Mouse (Mus musculus) natural killer cell, adult 2 months (primary cell): ENCODE data around the gene Doc2a.
A peak's percentile ranks its signal among the peaks of the same experiment; 100 is the strongest.

Source experiments
- DNase-seq, 2 experiments: peaks; one replicate each; pipeline ENCODE4 v3.0.0; 2022; ENCODE audit warnings: low spot score in 2 of 2

The Doc2a gene

GRCm38 (mm10) chr7:126823202-126823711 is 24.0 kb upstream of the Doc2a start:
- DNase-seq: no peak

GRCm38 (mm10) chr7:126823940-126824339 is 23.3 kb upstream of the Doc2a start:
- DNase-seq: no peak

- no peak for DNase-seq
Observed at GRCm38 (mm10) chr7:126825403-126825802, 21.8 kb upstream of the Doc2a start.

- DNase-seq: no peak
Observed at GRCm38 (mm10) chr7:126825952-126826351, 21.3 kb upstream of the Doc2a start.

GRCm38 (mm10) chr7:126831539-126831938 is 15.7 kb upstream of the Doc2a start, which contains the start of gene 4930451I11Rik:
TSS of gene 4930451I11Rik (minus strand) at chr7:126831639.
- DNase-seq: no peak

- DNase-seq: peak; percentile 61 to 80
Observed at GRCm38 (mm10) chr7:126832036-126832598, 15.1 kb upstream of the Doc2a start.

GRCm38 (mm10) chr7:126833294-126833693 is 13.9 kb upstream of the Doc2a start:
- no peak for DNase-seq

GRCm38 (mm10) chr7:126843276-126843675 is 3.9 kb upstream of the Doc2a start:
- DNase-seq: no peak

- no peak for DNase-seq
Observed at GRCm38 (mm10) chr7:126845516-126845915, 1.7 kb upstream of the Doc2a start.

GRCm38 (mm10) chr7:126847421-126848398 is 494 bp downstream of the Doc2a start:
- DNase-seq: no peak

- no peak for DNase-seq
Observed at GRCm38 (mm10) chr7:126848794-126849193, 1.6 kb downstream of the Doc2a start.

GRCm38 (mm10) chr7:126850161-126850560 is 2.9 kb downstream of the Doc2a start:
- DNase-seq: no peak

- no peak for DNase-seq
Observed at GRCm38 (mm10) chr7:126851192-126851591, 4.0 kb downstream of the Doc2a start.

GRCm38 (mm10) chr7:126853454-126853853 is 6.2 kb downstream of the Doc2a start:
- no peak for DNase-seq

- no peak for DNase-seq
Observed at GRCm38 (mm10) chr7:126855641-126856040, 8.4 kb downstream of the Doc2a start.

GRCm38 (mm10) chr7:126856741-126857420 is 9.7 kb downstream of the Doc2a start:
- DNase-seq: no peak

- no peak for DNase-seq
Observed at GRCm38 (mm10) chr7:126860987-126861386, 13.8 kb downstream of the Doc2a start.

GRCm38 (mm10) chr7:126861429-126862130 is 14.4 kb downstream of the Doc2a start, which contains the start of gene Hirip3:
TSS of gene Hirip3 (plus strand) at chr7:126861972.
- peak; percentile 91 to 93 for DNase-seq

- peak; percentile 85 to 88 for DNase-seq
Observed at GRCm38 (mm10) chr7:126862147-126862784, 15.1 kb downstream of the Doc2a start, which contains the start of gene Ino80e. TSS of gene Ino80e (minus strand) at chr7:126862377.

- no peak for DNase-seq
Observed at GRCm38 (mm10) chr7:126863791-126864190, 16.6 kb downstream of the Doc2a start.

- DNase-seq: no peak
Observed at GRCm38 (mm10) chr7:126867534-126867933, 20.3 kb downstream of the Doc2a start.
